Mouse (Mus musculus) forebrain, postnatal 0 days (tissue): ENCODE results near the gene Prps1. TPM values are rescaled to one million over a fixed set of nuclear protein-coding genes. Genes with fewer than 3 reads are reported as not detected.

ENCODE experiments used
- ATAC-seq: fragments of 200-750 bp; cut with Nextera tagmentation; 2 replicates; pipeline ENCODE4 v1.8.0; 2017; ENCODE audit warnings: mild to moderate bottlenecking, moderate library complexity
- DNase-seq: peaks from one replicate; pipeline ENCODE4 v3.0.0-alpha.2; 2015
- H3K27ac ChIP-seq: fragments of 300-500 bp; sonication (generic); 2 replicates; pipeline ENCODE4 v1.5.1; 2014; ENCODE audit warnings: low read depth, mild to moderate bottlenecking, antibody characterized with exemption, low read length, moderate library complexity, mixed read lengths
- H3K27me3 ChIP-seq: fragments of 300-500 bp; sonication (generic); 2 replicates; pipeline ENCODE4 v1.6.1; 2014; ENCODE audit warnings: mild to moderate bottlenecking, low read length, mixed read lengths; ENCODE audit not compliant: insufficient read depth
- H3K36me3 ChIP-seq: fragments of 300-500 bp; sonication (generic); 2 replicates; pipeline ENCODE4 v1.6.1; 2014; ENCODE audit warnings: mild to moderate bottlenecking, moderate library complexity; ENCODE audit not compliant: insufficient read depth
- H3K4me1 ChIP-seq: fragments of 300-500 bp; sonication (generic); 2 replicates; pipeline ENCODE4 v1.6.1; 2014; ENCODE audit warnings: antibody characterized with exemption; ENCODE audit not compliant: insufficient read depth
- H3K4me2 ChIP-seq: fragments of 300-500 bp; sonication (generic); 2 replicates; pipeline ENCODE4 v1.6.1; 2014; ENCODE audit warnings: low read depth, mild to moderate bottlenecking, moderate library complexity
- H3K4me3 ChIP-seq: fragments of 300-500 bp; sonication (generic); 2 replicates; pipeline ENCODE4 v1.5.1; 2014; ENCODE audit warnings: low read depth, low read length, mixed read lengths
- H3K9ac ChIP-seq: fragments of 300-500 bp; sonication (generic); 2 replicates; pipeline ENCODE4 v1.6.1; 2014; ENCODE audit warnings: mild to moderate bottlenecking
- H3K9me3 ChIP-seq: fragments of 300-500 bp; sonication (generic); 2 replicates; pipeline ENCODE4 v1.6.1; 2016; ENCODE audit warnings: low read length
- CTCF ChIP-seq: sonication (generic); IDR thresholded peaks from 2 replicates; pipeline ENCODE4 v1.5.1; 2016; ENCODE audit warnings: antibody characterized with exemption, control low read depth, low read depth
- WGBS: fragments of 180-500 bp; shearing (Covaris S2); extraction: QIAGEN DNeasy Blood & Tissue Kit; methylation state at CpG from one replicate; pipeline ENCODE4 v1.1.7; 2014; 5-methylcytosine and 5-hydroxymethylcytosine counted together
- polyA plus RNA-seq: library from polyadenylated mRNA; unstranded; fragments of >200 nt; fragmentation: Nextera tagmentation; extraction: Ambion mirVana; gene quantifications from 2 replicates; pipeline ENCODE4 v1.2.1, GENCODE M21; 2015
- total RNA-seq: library from RNA; depleted of rRNA; stranded (reverse); fragments of >200 nt; gene quantifications from 2 replicates; pipeline ENCODE4 v1.2.3, GENCODE M21; 2014; rRNA removed

The Prps1 gene
- total RNA-seq, result 48.9 and 50.2 TPM in 2 replicates
- 86.9 and 95.8 TPM in 2 replicates for polyA plus RNA-seq

DNA sequence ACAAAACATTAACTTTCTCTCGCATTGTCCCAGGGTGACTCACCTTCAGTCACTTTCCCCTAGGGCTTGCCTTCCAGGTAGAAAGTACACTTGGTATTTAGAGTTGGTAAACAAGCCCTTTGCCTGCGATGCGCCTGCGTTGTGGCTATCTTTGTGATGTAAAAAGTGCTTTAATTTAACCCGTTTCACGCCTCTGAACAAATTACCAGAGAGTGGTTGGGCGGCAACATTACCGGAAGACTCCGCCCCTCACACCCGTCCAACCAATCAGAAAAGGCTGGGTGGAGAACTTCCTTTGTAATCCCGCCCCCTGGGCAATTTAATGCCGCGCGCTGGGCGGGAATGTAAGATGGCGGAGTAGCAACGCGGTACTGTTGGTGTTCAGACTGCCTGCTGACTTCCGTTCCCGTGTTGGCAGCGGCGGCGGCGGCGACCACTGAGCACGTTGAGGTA lies at the start of gene Prps1:
TSS of gene Prps1 (plus strand) at position 335 of the 453 bp plus-strand sequence.
- ATAC-seq, result peak; percentile 98
- peak within 1 kb of the TSS; percentile 53 for H3K4me3 ChIP-seq
- DNase-seq, result peak; percentile 92
- H3K27ac ChIP-seq, result peak within 1 kb of the TSS; percentile 54
- no peaks in the 10 kb centered on the region for H3K4me1 ChIP-seq
- no peak for TF ChIP-seq CTCF
- H3K9ac ChIP-seq, result peak within 1 kb of the TSS; percentile 57
- H3K9me3 ChIP-seq, result no peaks in the 10 kb centered on the region
- no peaks in the 10 kb centered on the region for H3K36me3 ChIP-seq
- no peaks in the 10 kb centered on the region for H3K27me3 ChIP-seq
- peak within 1 kb of the TSS; percentile 47 for H3K4me2 ChIP-seq
- 37% methylated on average over 26 of the region's 26 CpGs for WGBS

DNA sequence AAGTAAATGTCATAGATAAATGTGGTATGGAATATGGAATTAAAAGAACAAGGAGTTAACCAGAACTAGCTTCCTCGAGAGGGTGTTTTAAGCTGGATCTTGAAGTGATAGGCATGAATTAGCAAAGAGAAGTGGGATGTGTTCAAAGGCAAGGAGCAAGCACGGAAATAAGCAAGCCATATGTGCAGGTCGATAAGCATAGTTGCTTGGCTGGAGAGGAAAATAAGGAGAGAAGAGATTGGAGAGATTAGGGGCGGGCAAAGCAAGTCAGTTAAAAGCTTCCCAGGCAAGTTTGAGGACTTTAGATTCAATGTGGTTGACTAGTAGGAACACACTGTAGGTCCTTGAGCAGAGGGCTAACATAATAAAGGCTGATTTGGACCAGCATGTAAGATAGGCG lies 48.8 kb upstream of the Prps1 start:
- DNase-seq (no peak), ATAC-seq (no peak)
- H3K36me3 ChIP-seq, result no peaks in the 10 kb centered on the region
- H3K9ac ChIP-seq, result no peak overlapping the region
- no peak overlapping the region for H3K27ac ChIP-seq
- no peaks in the 10 kb centered on the region for H3K27me3 ChIP-seq
- H3K9me3 ChIP-seq, result no peaks in the 10 kb centered on the region
- no peak for TF ChIP-seq CTCF
- 83% methylated on average over 5 of the region's 5 CpGs for whole genome bisulfite sequencing
- no peaks in the 10 kb centered on the region for H3K4me1 ChIP-seq
- no peak overlapping the region for H3K4me2 ChIP-seq
- no peak overlapping the region for H3K4me3 ChIP-seq

- no peak for TF ChIP-seq CTCF
- Histone ChIP-seq H3K9ac (no peak overlapping the region), H3K27me3 (no peaks in the 10 kb centered on the region), H3K27ac (no peak overlapping the region), H3K9me3 (no peaks in the 10 kb centered on the region), H3K4me1 (no peaks in the 10 kb centered on the region), H3K4me2 (no peak overlapping the region), H3K4me3 (no peak overlapping the region), H3K36me3 (no peaks in the 10 kb centered on the region)
- 89% methylated on average over 4 of the region's 4 CpGs for WGBS
- no peak for ATAC-seq
- DNase-seq, result no peak
Measured at GRCm38 (mm10) chrX:140418467-140418866, 37.9 kb upstream of the Prps1 start.

- WGBS, result 71% methylated on average over 4 of the region's 4 CpGs
- DNase-seq, result no peak
- no peaks in the 10 kb centered on the region for H3K27me3 ChIP-seq
- no peaks in the 10 kb centered on the region for H3K9me3 ChIP-seq
- TF ChIP-seq CTCF, result no peak
- no peak for ATAC-seq
- no peak overlapping the region for H3K27ac ChIP-seq
- H3K4me1 ChIP-seq, result no peaks in the 10 kb centered on the region
- H3K9ac ChIP-seq, result no peak overlapping the region
- no peak overlapping the region for H3K4me3 ChIP-seq
- H3K36me3 ChIP-seq, result no peaks in the 10 kb centered on the region
- H3K4me2 ChIP-seq, result no peak overlapping the region
Measured at GRCm38 (mm10) chrX:140427124-140427523, 29.3 kb upstream of the Prps1 start.

- no peak for ATAC-seq
- no peak for TF ChIP-seq CTCF
- Histone ChIP-seq H3K27ac (no peak overlapping the region), H3K36me3 (no peaks in the 10 kb centered on the region), H3K4me2 (no peak overlapping the region), H3K27me3 (no peaks in the 10 kb centered on the region), H3K9ac (no peak overlapping the region), H3K4me1 (no peaks in the 10 kb centered on the region), H3K9me3 (no peaks in the 10 kb centered on the region), H3K4me3 (no peak overlapping the region)
- 83% methylated on average over 8 of the region's 8 CpGs for WGBS
- DNase-seq, result no peak
Measured at GRCm38 (mm10) chrX:140428252-140428651, 28.2 kb upstream of the Prps1 start.

DNA sequence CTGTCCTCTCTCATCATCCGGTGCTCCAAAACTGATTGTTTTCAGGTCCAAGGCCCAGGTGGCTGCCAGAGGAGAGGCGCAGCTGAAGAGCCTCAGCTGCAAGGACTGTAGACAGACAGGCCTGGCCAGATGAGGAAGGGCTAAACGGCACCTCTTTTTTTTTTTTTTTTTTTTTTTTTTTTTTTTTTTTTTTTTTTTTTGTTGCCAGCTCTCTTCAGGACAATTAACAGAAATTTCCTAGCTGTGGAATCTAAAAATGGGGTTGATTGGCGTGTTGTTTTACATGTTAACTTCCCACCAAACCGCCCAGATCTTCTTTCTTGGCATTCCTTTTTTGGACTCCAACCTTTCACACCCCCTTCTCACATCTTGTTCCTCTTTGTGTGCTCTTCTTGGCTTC lies 26.4 kb upstream of the Prps1 start:
- Histone ChIP-seq H3K27me3 (no peaks in the 10 kb centered on the region), H3K9me3 (no peaks in the 10 kb centered on the region), H3K36me3 (no peaks in the 10 kb centered on the region), H3K4me3 (no peak overlapping the region), H3K27ac (no peak overlapping the region), H3K9ac (no peak overlapping the region), H3K4me2 (no peak overlapping the region), H3K4me1 (no peaks in the 10 kb centered on the region)
- no peak for TF ChIP-seq CTCF
- 62% methylated on average over 5 of the region's 5 CpGs for WGBS
- ATAC-seq, result no peak
- no peak for DNase-seq

DNA sequence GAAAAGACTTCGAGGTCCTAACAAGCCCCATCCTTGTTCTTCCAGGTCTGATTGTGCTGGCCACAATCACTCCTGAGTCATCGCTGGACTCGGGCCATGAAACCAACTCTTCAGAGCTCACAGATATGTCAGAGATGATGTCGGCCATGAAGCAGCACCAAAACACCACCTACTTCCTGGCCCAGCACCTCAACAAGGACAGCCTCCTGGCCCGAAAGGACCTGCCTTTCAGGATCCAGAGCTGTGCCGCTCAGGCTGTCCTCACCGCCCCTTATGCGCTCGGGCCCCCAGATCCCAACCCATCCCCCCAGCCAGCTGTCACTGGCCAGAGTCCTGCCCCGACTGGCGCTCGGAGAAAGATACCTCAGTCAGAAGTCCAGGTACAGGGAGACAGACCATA lies 25.9 kb upstream of the Prps1 start:
- Histone ChIP-seq H3K27ac (no peak overlapping the region), H3K4me3 (no peak overlapping the region), H3K4me2 (no peak overlapping the region), H3K9ac (no peak overlapping the region), H3K4me1 (no peaks in the 10 kb centered on the region), H3K9me3 (no peaks in the 10 kb centered on the region), H3K36me3 (no peaks in the 10 kb centered on the region), H3K27me3 (no peaks in the 10 kb centered on the region)
- WGBS, result 87% methylated on average over 12 of the region's 12 CpGs
- TF ChIP-seq CTCF, result no peak
- no peak for ATAC-seq
- no peak for DNase-seq

DNA sequence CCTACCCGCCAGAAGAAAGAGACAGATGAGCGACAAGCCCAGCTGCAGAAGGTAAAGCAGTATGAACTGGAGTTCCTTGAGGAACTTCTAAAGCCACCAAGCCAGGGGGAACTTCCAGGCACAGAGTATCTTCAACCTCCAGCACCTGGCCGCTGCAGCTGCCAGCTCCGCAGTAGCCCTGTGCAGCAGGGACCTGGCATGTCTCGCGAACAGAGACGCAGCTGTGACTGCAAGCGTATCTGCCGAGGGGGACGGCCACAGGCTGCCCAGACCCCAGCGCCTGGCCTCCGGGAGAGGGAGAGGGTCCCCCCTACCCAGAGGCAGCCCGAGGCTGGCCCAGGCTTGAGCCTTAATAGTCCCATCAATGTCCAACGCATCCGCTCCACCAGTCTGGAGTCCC lies 24.4 kb upstream of the Prps1 start:
- ATAC-seq, result no peak
- no peak for TF ChIP-seq CTCF
- no peak overlapping the region for H3K9ac ChIP-seq
- 87% methylated on average over 15 of the region's 15 CpGs for WGBS
- H3K9me3 ChIP-seq, result no peaks in the 10 kb centered on the region
- H3K27ac ChIP-seq, result no peak overlapping the region
- H3K4me2 ChIP-seq, result no peak overlapping the region
- no peaks in the 10 kb centered on the region for H3K4me1 ChIP-seq
- no peaks in the 10 kb centered on the region for H3K36me3 ChIP-seq
- no peaks in the 10 kb centered on the region for H3K27me3 ChIP-seq
- H3K4me3 ChIP-seq, result no peak overlapping the region
- no peak for DNase-seq
